In the genomic region with DNA sequence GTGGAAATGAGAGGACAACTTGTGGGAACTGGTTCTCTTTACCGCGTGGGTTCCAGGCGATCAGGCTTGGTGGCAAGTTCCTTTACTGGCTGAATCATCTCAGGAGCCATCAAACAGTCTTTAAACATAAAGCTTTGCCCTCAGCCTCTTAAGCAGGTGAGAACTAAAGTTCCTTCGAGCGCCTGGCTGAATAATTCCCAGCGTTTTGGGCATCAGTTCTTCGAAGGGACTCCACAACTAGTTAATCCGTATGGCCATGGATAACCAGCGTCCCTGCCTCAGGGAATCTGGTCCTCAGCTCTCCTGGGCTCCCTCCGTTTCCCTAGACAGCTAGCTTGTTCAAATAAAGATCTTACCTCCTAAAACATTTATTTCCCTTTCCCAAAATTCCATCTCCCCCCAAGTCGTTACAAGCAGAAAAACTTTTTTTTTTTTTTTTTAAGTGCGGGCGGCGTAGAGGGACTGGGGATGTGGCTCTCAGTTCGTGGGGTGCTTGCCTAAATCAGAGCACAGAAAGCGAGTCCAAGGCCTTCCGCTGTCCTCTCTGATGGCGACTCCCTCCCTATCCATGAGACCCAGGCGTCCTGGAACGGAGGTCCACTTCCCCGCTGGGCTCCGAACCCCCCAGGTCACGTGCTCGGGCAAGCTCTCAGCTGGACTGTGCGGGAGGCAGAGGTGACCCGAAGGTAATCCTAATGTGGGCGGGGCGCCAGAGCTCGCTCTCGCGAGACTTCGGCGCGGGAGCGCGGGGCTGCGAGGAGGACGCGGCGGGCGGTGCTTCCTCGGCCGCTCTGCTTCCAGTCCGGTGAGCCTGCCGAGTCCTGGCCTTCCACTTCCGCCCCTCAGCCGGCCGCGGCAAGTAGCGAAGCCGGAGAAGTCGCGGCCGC, we compare ENCODE assay signal across 8 mouse cellular contexts. TPM values are rescaled to one million over a fixed set of nuclear protein-coding genes. Genes with fewer than 3 reads are reported as not detected.
DNase-seq lines count a peak whose midpoint lies in the region; ATAC-seq lines count a peak whose summit lies in the region.

A gene (plus strand): TSS at position 740 of the 887 bp plus-strand sequence.

- H3K79me2 ChIP-seq in macrophage (ENCODE audit: inconsistent target), result peaks cover 44% of the 10 kb centered on the region

- peak within 1 kb of the TSS; percentile 94 for H3K27ac ChIP-seq in hindbrain, embryonic 16.5 days (ENCODE audit: low read depth, low read length)
- H3K27ac ChIP-seq in macrophage, result peak within 1 kb of the TSS; percentile 61

- peak within 1 kb of the TSS; percentile 99 for H3K9ac ChIP-seq in hindbrain, embryonic 16.5 days (ENCODE audit: low read depth, low read length)

- no peaks in the 10 kb centered on the region for H3K36me3 ChIP-seq in hindbrain, embryonic 16.5 days (ENCODE audit: control insufficient read depth, insufficient read depth, low read length)
- no peaks in the 10 kb centered on the region for H3K36me3 ChIP-seq in macrophage (ENCODE audit: inconsistent target)

- peak within 1 kb of the TSS; percentile 86 for H3K4me2 ChIP-seq in hindbrain, embryonic 16.5 days (ENCODE audit: low read length)

- DNase-seq in T-cell, adult 2 months (ENCODE audit: low spot score), result peak; percentile 90
- DNase-seq in cerebellum, postnatal 36 days, result peak; percentile 99 to 100
- DNase-seq in gastrocnemius, adult 18-20 months (ENCODE audit: low spot score), result peak; percentile 98
- DNase-seq in left cerebral cortex, adult 18-20 months (ENCODE audit: low spot score in 2 of 2), result peak; percentile 95 to 96
- peak; percentile 96 for DNase-seq in right cerebral cortex, adult 18-20 months
- peak; percentile 96 for DNase-seq in urinary bladder, postnatal 10 days (ENCODE audit: low spot score)

- ATAC-seq in hindbrain, embryonic 16.5 days, result peak; percentile 96

- peak within 1 kb of the TSS; percentile 97 for H3K4me3 ChIP-seq in hindbrain, embryonic 16.5 days (ENCODE audit: low read length)
- H3K4me3 ChIP-seq in macrophage (ENCODE audit: inconsistent target), result peak within 1 kb of the TSS; percentile 76

- no peaks in the 10 kb centered on the region for H3K27me3 ChIP-seq in hindbrain, embryonic 16.5 days (replicated peaks; ENCODE audit: control insufficient read depth, insufficient read depth, low read length)

- under 1% methylated on average over 49 of the region's 54 CpGs for WGBS in hindbrain, embryonic 16.5 days
- WGBS in macrophage (ENCODE audit: missing documents), result under 1% methylated on average over 54 of the region's 54 CpGs

- H3K4me1 ChIP-seq in hindbrain, embryonic 16.5 days (ENCODE audit: control insufficient read depth, insufficient read depth, low read depth, low read length), result peaks cover 13% of the 10 kb centered on the region

- no peaks in the 10 kb centered on the region for H3K9me3 ChIP-seq in hindbrain, embryonic 16.5 days (ENCODE audit: control insufficient read depth, low read length)

RNA-seq across cellular contexts. Expression of the gene that starts here (rescaled TPM):
- total RNA-seq in gastrocnemius, adult 18-20 months (2021), result 10 to 100 TPM; 17.7 to 20.3 TPM
- polyA plus RNA-seq in hindbrain, embryonic 16.5 days (2015; fragmentation: Nextera tagmentation; extraction: Ambion mirVana), result 7.5 and 9.4 TPM in 2 replicates
- 10 to 100 TPM; 24.4 to 26.2 TPM for total RNA-seq in left cerebral cortex, adult 18-20 months (2021)
- total RNA-seq in macrophage (2018; cell fraction: chromatin; rRNA removed), result 100 to 1,000 TPM in 6 of 26 experiments, 10 to 100 TPM in 20; 25.1 to 127 (median 79.7) TPM
- 10 to 100 TPM; 20.8 to 41.3 (median 28.3) TPM for total RNA-seq in macrophage (2018; cell fraction: cytosol; rRNA removed)
- total RNA-seq in macrophage (2018; cell fraction: nucleus; rRNA removed), result 100 to 1,000 TPM in 2 of 26 experiments, 10 to 100 TPM in 24; 36.2 to 156 (median 66.0) TPM
- 8.3 to 13.9 TPM (median 13.6 TPM) in 3 replicates for polyA plus RNA-seq in macrophage (2018)

Comparison
In these comparisons a context has a peak if more than half of its experiments do, and no peak if none do; other contexts are left out.
1. Peak in every context shown above with its lines: DNase-seq, ATAC-seq, H3K4me3 ChIP-seq and H3K27ac ChIP-seq.